Mouse (Mus musculus) cortical plate, adult 2 months (tissue): ENCODE data around the gene Aak1.

Experiments used
- CTCF ChIP-seq: fragments of 200-500 bp; IDR thresholded peaks from 2 replicates; pipeline ENCODE4 v1.5.1; 2011; ENCODE audit warnings: mild to moderate bottlenecking, control low read depth, low read length; ENCODE audit not compliant: insufficient read depth; ENCODE audit errors: extremely low read depth
- POLR2A ChIP-seq: fragments of 200-500 bp; IDR thresholded peaks from 2 replicates; pipeline ENCODE4 v1.6.1; 2011; ENCODE audit warnings: mild to moderate bottlenecking, low read length, control low read depth; ENCODE audit not compliant: insufficient read depth; ENCODE audit errors: extremely low read depth

- TF ChIP-seq CTCF (no peak), POLR2A (no peak)
These were observed 129.6 kb downstream of the Aak1 start for GRCm38 (mm10) chr6:86978909-86979265.
